Mouse (Mus musculus): ENCODE measurements around the gene P3h4.
"Not testable (repeated sequence)": the region's sequence is repeated elsewhere in the genome, so short reads cannot be mapped to it uniquely, and the experiment has no call there.

Gene P3h4

DNA sequence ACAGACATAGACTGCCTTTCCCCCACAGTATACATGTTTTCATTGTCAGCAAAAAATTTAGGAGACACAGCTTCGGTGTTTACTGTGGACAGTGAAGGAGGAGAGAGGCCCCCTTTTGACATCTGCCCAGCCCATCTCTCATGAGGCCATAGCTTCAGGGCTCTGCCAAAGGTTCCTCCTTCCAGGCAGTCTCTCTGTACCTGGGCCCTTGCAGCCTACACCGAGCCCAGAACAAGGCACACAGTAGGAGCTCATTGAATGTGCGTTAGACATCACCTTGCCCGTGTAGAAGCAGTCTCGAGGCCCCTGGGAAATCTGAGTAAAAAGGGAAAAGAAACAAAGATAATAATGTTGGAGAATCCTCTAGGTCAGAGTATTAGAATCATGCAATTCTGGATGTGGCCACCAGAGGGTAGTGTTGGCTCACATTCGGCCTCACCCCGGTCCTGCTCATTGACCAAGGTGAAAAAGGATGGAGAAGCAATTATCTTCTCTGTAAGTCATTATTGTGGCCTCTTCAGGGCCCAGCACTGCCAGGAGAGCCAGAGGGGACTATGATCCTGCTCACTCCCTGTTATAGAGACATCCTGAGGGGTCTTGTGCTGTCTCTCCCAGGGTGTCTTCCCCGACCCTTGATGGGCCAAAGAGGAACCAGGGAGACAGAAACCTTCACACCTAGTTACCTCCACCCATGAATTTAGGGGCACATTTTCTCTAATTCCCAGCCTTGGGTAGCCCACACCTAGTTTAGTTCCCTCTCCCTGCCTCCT, 52.2 kb downstream of the P3h4 start:
- no peak for DNase-seq (ENCODE audit: low read depth, low spot score)

- DNase-seq (ENCODE audit: low read depth, low spot score): not testable (repeated sequence)
Measured at GRCm38 (mm10) chr11:100361059-100361458, 53.6 kb downstream of the P3h4 start.

- no peak for DNase-seq (ENCODE audit: low read depth, low spot score)
Measured at GRCm38 (mm10) chr11:100360175-100360574, 54.5 kb downstream of the P3h4 start.
